Mouse (Mus musculus) megakaryocyte progenitor cell, adult 5-6 weeks (primary cell): ENCODE data around the gene Cd200r4. TPM values are rescaled to one million over a fixed set of nuclear protein-coding genes. Genes with fewer than 3 reads are reported as not detected.
A peak's percentile ranks its signal among the peaks of the same experiment; 100 is the strongest.

Experiments used
- ATAC-seq: replicated peaks from 2 replicates; pipeline ENCODE4 v1.8.0; 2016; ENCODE audit warnings: mild to moderate bottlenecking, moderate TSS enrichment, inconsistent platforms; ENCODE audit not compliant: poor library complexity
- total RNA-seq, 2 experiments: library from RNA; stranded (forward) in 1 of 2; stranded (reverse) in 1 of 2; fragments of 157-497, 149-512 nt in 1 of 2; fragments of 200-1000 nt in 1 of 2; gene quantifications; 2 replicates each; pipeline versions ENCODE4 v1.2.3 to v1.2.4; 2015 to 2017

The Cd200r4 gene
- total RNA-seq, 2 experiments from 2014 or later: 0.37 to 0.54 TPM

- no peak for ATAC-seq
Observed at GRCm38 (mm10) chr16:44875178-44875577, 63.6 kb downstream of the Cd200r4 start.

GRCm38 (mm10) chr16:44876625-44877024 lies 65.1 kb downstream of the Cd200r4 start:
- ATAC-seq: peak; percentile 14; the same call in 1 of the 2 replicates

- ATAC-seq: no peak
Observed at GRCm38 (mm10) chr16:44877595-44877994, 66.1 kb downstream of the Cd200r4 start.

Other genes starting within 250 kb of the Cd200r4 start
- gene Nepro, start 87.4 kb upstream of the Cd200r4 start, total RNA-seq (2015): 18.6 and 20.5 TPM in 2 replicates
- gene Nepro, start 87.4 kb upstream of the Cd200r4 start, total RNA-seq (2017): 19.4 and 26.3 TPM in 2 replicates
- 12.6 and 16.1 TPM in 2 replicates for gene Gtpbp8, start 65.4 kb upstream of the Cd200r4 start, total RNA-seq (2015)
- gene Gtpbp8, start 65.4 kb upstream of the Cd200r4 start, total RNA-seq (2017): 14.5 and 15.2 TPM in 2 replicates
- gene Cd200r1, start 46.0 kb upstream of the Cd200r4 start, total RNA-seq (2015): 8.0 and 11.0 TPM in 2 replicates
- gene Cd200r1, start 46.0 kb upstream of the Cd200r4 start, total RNA-seq (2017): 3.7 and 5.6 TPM in 2 replicates
- gene Cd200r2, start 55.4 kb downstream of the Cd200r4 start, total RNA-seq (2015): 0.25 TPM in 1 of 2 replicates, not detected in the other
- gene Cd200r2, start 55.4 kb downstream of the Cd200r4 start, total RNA-seq (2017): not detected in 2 replicates
- gene Cd200r3, start 131.9 kb downstream of the Cd200r4 start, total RNA-seq (2015): 0.69 and 1.2 TPM in 2 replicates
- gene Cd200r3, start 131.9 kb downstream of the Cd200r4 start, total RNA-seq (2017): 0.64 and 3.9 TPM in 2 replicates